Mouse (Mus musculus) lung, postnatal 25 days (tissue): ENCODE measurements around the gene Gucy2g.

Experiments
- DNase-seq: peaks from one replicate; pipeline ENCODE4 v3.0.0; 2022; ENCODE audit warnings: low spot score

Gene Gucy2g

DNA sequence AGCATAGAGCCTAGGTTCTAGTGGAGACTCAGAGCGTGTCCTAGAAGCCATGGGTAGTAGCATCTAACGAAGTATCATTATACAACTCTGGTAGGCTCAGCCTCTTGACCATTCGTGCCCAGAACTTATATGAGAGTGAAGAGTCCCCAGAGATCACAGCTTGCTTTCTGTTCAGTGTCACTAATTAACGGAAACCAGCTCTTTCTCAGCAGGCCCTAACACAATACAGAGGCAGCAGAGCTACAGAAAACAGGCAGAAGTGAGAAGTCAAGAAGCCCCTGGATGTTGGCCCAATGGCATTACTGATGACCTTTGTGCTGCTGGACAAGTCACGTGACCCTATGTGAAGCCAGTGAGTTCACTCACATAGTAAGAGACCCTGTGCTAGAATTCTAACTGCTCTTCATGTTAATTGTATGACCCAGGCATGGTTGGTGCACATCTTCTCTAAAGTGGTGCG, at the start of gene Gucy2g:
TSS of gene Gucy2g (minus strand) at position 51 of the 460 bp plus-strand sequence.
- no peak for DNase-seq

DNA sequence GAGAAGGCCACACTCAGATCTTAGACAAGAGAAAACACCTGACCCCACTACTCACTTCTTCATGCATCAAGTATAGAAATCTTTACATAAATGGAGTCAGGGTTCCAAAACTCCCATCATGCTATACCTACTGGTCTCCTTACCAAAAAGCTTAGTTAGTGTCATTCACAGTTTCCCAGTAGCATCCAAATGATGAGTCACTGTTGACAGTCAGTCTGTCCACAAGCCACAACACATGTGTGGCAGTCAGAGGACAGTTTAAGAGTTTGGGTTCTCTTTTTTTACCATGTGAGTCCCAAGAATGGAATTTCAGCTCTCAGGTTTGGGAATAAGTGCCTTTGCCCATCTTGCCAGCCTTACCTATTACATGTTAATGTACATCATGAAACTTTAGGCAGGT, 47.9 kb upstream of the Gucy2g start:
- DNase-seq: no peak

DNA sequence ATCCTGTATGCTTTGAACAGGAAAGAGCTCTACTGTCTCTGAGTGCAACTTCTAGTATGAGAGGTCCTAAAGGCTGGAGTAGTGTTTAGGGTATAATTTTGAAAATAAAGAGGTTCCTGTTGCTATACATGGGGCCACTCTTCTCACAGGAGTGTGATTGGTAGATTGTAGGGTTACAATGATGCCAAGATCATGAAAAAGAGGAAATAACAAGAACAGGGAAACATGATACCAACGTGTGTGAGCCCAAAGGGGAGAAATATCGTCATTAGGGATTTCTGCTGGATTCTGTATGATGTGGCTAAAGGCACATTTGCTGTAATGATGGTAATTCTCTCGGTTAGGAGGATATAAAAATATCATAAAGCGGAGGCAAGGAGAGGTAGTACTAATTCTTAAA, 45.0 kb upstream of the Gucy2g start:
- DNase-seq: no peak

DNA sequence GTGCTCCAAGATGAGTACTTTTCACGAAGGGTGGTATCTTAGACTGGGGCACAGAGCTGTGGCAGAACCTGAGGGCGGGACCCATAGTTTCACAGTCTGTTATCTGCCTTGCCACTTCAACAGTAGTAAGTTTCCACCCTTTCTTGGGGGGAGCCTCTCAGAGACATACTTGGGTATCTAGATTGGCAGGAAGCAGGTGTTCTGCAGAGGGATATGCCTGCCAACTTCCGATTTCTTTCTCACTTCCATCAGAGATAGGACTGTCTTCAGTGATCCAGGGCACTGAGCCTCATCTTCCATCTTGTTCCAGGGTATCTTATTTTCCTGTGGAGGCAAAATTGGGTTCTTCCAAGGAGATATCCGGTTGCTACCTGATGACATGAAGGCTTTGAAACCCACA, 43.1 kb upstream of the Gucy2g start:
- no peak for DNase-seq

DNA sequence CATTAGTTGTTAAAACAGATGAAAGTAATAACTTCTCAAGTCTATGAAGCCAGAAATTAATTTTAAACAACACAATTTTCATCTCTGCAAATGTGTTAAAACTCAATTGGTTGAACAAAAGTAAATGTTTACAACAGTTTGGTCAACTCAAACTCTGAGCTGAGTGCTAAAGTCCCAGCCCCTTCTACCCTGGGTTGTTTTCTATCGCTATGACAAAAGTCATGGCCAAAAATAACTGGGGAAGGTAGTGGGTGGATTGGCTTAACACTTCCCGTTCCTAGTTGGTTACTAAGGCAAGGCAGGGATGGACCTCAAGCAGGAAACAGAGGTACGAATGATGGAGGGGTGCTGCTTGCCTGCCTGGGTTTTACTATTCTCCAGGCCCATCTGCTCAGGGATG, 35.7 kb upstream of the Gucy2g start:
- DNase-seq: no peak

DNA sequence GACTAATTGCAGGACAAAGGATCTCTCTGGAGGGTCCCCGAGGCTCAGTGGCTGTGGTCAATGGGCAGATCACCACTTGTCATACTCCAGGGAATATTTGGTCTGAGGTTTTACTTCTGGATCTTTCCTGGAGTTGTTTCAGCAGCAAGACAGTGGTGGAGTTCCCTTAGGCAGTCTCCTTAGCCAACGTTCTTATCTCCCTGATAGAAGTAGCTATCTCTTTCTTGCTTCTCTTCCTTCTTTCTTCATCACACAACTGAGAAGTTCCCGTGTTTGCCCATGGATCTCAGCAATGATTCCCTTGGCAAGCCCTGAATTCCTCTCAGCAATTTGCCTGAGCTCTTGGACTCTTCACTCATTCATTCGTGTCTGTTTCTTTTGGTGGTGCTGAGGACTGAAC, 35.1 kb upstream of the Gucy2g start:
- DNase-seq: no peak

DNA sequence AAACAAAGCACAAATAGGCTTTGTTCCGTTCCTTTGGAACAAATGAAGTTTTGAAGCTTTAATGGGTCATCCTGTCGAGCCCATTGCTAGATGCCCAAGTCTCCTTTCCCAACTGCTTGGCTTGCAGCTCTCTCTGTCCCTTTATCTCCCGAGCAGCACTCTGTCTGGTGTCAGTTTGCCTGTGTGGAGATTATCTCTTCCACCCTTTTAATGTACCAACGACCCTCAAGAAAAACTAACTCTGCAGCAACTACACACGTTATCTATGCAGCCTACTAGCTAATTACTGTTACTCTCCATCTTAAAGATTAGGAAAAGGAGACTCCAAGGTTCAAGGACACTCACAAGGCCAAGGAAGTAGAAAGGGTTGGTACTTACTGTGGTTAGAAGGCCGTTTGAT, 32.3 kb upstream of the Gucy2g start:
- no peak for DNase-seq

DNA sequence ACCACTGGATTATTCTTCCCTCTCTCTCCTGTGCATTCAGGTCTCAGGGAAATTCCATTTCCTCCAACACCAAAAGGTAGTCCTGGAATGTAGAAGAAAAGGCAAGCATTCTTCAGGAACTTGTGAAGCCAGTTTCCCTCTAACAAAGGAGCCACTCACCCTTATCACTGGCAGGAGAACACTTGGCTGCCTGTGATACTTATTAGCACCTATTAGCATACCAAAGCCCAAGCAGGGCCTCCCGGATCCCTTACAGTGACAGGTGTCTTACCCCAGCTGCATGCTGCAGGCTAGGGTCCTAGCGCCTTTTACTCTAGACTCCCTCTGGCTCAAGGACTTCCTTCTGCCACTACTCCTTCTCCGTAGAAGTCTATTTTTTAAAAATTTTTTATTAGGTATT, 30.4 kb upstream of the Gucy2g start:
- DNase-seq: peak; percentile 62

DNA sequence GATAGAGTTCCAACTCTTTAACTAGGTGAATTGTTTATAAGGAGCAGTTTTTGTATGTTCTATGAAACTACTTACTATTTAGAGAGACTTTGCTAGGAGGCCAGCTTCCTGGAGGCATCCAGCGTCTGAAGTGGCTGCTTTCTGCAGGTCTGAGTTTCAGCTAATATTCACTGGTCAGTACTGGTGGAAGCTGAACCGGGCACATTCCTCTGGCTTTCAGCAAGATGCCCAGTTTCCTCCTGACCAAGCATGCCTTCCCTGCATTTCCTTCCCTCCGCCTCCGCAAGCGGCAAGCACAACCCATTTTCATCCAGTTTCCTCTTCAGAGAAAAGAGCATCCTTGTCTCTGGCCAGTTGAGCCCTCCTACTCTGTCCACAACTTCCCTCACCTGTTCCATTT, 28.0 kb upstream of the Gucy2g start:
- no peak for DNase-seq

DNA sequence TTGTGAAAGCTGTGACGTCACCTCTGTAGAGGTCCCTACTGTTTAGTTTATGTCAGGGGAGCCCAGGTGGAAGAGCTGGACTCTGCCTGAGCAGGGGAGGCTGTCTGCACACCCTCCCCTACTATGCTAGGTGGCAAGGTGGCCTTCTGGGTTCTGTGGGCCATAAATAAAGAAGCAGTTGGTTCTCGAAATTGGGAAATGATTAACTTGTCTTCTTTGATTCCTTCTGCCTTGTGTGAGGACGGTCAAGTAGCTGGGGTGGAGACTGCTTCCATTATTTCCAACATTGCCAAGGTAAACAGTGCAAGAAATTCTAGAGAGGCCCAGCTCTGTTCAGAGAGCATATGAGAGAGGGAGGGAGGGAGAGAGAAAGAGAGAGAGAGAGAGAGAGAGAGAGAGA, 27.1 kb upstream of the Gucy2g start:
- DNase-seq: peak; percentile 60

DNA sequence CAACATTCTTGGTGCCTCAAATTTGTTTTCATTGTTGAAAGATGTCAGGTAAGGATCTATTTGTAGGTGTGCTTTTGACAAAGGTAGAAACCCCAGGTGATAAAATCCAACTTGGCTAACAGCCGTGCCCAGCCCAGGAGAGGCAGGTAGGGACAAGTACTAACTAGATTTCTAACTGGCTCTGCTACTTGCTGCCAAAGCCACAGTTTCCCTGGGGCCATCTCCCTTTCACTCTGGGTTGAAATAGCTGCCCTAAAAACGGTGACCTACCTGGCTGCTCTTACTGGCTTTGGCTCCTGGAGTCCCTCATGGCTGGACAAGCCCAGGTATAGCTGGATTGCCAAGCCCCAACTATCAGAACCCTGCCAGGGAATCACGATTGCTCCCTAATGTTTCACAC, 25.8 kb upstream of the Gucy2g start:
- no peak for DNase-seq

DNA sequence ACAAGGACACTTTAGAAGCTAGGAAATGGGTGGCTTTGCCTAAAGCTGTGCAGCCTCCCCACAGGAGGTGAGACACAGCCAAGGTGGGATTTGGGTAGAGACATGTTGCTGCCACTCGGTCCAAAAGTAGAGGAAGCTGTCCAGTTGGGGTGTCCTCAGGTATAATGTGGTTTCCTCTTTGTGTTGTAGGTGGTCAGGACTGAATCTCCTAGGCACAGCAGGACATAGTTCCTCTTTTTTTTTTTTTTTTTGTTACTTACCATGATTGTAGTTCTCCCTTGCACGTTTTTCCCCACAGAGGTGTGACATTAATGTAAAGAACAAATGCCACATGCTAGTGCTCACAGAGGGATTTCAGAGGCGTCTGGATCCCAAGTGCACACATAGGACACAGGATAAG, 24.2 kb upstream of the Gucy2g start:
- DNase-seq: no peak

DNA sequence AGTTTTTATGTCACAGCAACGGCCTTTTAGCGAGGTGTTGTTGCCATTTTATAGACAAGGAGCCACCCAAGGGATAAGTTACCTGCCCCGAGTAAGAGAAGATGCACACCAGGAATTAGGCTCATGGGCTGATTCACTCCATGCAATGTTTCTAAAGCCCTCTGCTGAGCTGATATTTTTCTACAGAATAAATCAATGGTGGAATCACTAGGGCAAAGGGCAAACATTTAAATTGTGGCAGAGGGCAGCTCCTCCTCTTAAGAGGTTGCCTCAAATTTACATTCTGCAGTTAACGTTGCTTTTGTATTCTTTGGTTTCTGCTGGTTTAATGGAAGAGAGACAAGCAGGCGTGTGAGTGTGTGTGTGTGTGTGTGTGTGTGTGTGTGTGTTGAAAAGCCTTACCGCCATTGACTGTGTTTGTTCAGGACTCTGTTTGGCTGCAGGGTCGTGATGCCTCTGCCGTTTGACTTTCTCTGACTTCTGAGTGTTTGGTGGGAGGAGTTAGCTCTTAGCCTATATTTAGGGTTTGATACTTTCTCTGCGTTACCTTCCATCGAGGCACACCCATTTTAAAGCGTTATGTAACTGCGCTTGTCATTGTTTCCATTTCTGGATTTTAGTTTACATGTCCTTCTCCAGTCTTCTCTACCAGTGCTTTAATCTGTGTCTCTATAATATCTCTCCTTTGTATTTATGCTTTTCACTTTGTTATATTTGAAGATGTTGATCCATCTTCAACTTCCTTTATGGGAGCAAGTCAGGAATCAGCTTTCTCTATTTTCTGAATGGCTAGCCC, 19.6 kb upstream of the Gucy2g start:
- DNase-seq: no peak

DNA sequence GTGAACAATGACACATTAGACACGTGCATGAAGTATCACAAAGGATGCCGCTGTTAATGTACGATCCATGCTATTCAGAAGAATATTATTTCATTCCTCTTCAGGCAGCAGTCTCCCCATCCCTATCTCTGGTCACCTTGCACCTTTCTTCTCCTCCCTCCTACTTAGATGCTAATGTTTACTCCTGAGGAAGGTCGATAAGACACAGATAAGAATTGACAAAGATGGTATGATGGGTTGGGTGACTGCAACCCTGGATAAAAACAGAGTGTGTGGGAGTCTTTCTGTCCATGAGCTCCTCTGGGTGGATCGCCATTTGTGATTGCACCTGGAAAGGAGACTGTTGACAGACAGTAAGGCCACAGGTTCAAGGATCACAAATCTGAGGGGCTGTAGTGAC, 17.5 kb upstream of the Gucy2g start:
- no peak for DNase-seq

DNA sequence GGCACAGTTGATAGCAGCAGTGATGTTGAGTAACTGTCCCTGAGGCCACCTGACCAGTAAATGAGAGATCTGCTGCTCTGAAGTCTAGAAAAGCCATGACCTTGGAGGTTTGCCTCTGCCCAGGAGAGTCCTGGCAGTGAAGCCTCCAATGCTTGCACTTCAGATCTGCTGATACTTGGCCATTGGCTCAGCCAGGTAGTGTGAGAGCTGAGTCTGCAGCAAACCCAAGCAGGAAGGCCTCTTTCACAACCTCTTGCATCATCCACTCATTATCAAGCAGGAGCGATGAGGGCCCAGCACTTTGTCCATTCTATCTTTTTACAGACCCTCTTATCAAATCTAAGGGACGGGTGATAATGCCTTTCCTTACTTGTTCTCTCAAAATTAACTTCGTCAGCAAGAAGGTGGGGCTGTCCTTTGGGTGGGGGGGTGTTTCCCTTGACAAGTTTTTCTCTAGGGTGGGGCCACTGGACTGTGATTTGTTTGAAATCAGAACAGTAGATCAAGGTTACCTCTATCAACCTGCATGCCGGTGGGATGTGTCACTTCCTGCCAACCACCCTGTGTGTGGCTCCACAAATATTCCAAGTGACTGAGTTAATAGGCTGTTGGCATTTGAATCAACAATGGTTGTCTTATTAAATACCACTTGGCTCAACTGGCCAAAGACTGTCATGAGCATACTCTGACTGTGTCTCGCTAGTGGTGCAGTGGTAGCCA, 16.8 kb upstream of the Gucy2g start:
- peak; percentile 79 for DNase-seq

DNA sequence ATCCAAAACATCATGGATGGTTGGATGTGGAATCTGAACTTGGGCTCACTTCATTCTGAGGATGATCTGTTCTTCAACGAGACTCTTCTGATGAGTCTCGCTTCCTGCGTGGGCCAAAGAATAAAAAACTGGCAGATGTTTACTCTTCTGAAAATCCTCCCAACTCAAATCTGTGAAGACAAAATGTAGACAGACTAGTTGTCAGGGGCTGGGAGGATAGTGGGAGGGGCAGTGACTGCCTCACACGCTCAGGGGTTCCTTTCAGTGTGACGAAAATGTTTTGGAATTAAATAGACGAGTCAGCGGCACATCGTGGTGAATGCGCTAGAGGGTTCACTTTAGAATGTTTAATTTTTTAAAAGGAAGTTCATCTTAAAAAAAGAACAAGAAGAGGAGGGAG, 15.1 kb upstream of the Gucy2g start:
- no peak for DNase-seq

DNA sequence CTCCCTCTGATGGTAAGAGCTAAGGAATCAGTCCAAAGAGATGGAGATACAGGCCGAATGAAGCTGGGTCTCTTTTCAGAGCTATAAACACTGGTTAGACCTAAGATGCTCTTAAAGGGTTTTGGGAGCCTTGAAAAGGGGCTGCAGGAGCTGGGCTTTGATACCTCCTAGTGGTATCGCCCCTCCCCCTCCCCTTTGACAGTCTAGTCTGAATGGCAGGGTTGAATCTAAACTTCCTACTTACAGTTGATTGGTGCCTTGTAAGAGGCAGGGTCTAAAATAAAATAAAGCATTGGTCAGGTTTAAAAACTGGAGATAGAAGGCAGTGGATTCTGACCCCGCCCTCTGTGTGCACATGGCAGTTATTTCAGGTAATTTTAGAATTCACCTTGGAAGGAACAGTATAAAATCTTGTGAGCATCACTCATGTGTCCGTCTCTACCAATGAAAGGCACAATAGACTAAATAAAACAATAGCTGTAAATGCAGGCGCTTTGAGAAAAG, 13.5 kb upstream of the Gucy2g start:
- DNase-seq: no peak

DNA sequence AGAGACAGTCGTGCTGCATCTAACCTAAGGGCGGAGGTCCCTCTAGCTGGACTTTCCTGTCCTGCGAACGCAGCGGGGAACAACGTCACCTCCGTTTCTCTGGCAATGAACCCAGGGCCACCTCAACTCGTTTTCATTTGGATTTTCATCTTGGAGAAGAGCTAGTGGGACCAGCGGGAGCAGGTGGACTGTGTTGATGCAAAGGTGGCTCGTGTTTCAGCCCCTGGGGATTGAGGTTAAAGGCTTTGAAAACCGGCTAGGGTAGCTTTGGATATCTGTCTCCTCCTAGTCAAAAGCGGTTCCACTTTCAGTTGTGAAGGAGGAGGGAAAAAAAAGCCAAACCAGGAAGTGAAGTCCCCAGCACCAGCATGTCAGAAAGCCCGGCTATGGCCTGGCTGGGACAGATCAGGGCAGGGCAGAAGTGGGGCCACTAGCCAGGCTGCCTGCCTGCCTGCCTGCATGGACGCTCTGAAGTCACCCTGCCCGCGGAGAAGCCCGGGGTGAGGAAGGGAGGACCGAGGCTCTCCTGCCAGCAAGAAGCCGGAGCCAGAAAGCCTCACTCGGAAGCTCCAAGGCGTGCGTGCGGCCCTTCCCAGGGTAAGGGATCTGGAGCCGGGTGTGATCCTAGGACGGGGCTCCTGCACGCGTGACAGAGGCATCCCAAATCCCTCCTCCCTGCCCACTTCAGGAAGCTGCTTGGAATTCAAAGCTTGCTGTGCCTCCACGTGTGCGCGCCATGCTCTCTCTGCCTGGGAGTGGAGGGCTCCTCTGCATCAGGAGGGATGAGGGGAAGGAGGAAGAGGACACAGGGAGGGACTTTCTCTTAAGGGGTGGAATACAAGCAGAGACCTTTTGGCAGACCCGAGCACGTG, 12.8 kb upstream of the Gucy2g start:
- peak; percentile 72 for DNase-seq

DNA sequence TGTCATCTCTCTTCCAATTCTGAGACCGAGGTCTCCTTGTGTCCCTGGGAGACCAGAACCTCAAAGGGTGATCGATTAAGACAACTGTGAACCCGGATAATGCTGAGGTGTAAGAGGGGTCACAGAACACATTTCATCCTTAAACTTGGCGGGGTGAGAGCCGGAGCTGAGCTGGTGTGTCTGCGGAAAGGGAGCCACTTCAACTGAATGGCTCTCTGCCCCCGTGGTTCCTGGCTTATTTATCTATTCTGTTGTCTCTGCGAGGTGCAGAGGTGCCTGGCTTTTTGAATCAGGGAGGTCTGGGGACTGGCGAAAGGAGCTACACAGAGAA, 12.2 kb upstream of the Gucy2g start:
- no peak for DNase-seq

DNA sequence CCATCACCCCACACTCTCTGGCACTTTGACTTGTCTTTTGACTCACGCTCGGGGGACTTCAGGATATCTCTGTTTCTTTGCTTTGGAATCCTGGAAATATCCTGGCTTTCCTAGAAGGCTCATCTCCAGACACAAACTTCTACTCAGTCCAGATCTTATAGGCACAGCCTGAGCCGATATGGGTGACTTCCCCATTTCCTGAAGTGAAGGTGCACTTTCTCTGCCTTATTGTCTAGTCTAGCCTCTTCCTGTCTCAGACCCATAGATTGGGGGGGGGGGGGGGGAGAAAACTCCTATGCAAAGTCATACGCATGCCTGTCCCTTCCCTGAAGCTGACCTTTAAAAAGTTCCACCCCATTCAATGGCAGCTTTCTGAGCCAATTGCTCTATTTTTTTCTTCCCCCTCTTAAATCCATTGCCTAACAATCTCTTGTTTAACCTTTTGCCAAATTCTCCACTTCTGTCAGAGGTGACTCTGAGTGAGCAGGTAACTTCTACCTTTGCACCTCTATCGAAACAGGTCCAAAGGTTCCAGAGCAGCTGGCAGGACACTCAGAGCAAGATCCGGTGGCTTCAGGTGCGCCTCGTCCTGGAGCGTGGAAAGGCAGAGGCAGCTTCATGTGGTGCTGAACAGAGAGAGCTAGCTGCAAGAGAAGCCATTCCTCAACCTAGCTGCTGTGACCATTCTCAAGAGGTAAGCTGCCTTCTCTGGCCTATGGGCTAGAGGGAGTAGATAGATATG, 10.5 kb upstream of the Gucy2g start, which contains the start of gene Acsl5:
TSS of gene Acsl5 (plus strand) at position 556 of the 742 bp plus-strand sequence.
- DNase-seq: no peak

DNA sequence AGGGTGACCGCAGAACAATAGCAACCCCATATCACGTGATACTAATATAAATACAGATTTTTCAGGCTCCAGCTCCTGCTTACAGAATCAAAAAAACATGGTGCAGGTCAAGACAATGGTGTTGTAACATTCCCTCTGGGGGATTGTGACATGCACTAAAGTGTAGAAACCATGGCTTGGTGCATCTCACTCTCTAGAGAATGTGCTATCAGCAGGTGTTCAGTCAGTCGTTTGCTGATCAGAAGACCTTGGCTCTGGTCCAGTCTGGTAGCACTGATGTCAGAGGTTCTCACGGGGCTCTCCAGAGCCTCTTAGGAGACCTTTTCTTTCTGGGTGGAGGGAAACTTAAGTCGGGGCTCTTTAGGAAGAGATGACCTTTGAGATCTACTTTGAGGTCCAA, 9.4 kb upstream of the Gucy2g start:
- DNase-seq: no peak
